Mouse (Mus musculus) kidney, embryonic 15.5 days (tissue): ENCODE results near the gene Pcare. TPM values are rescaled to one million over a fixed set of nuclear protein-coding genes. Genes with fewer than 3 reads are reported as not detected.
A peak's percentile ranks its signal among the peaks of the same experiment; 100 is the strongest.

Experiments used
- ATAC-seq: fragments of 200-750 bp; cut with Nextera tagmentation; replicated peaks from 2 replicates; pipeline ENCODE4 v1.8.0; 2017; ENCODE audit warnings: moderate TSS enrichment; ENCODE audit not compliant: low FRiP score
- H3K27ac ChIP-seq: fragments of 300-500 bp; sonication (generic); 2 replicates; pipeline ENCODE4 v1.5.1; 2015; ENCODE audit warnings: mild to moderate bottlenecking, inconsistent platforms
- H3K27me3 ChIP-seq: fragments of 300-500 bp; sonication (generic); 2 replicates; pipeline ENCODE4 v1.6.1; 2015; ENCODE audit warnings: inconsistent platforms
- H3K36me3 ChIP-seq: fragments of 300-500 bp; sonication (generic); 2 replicates; pipeline ENCODE4 v1.6.1; 2015; ENCODE audit warnings: inconsistent platforms
- H3K4me1 ChIP-seq: fragments of 300-500 bp; sonication (generic); 2 replicates; pipeline ENCODE4 v1.6.1; 2015; ENCODE audit warnings: inconsistent platforms
- H3K4me2 ChIP-seq: fragments of 300-500 bp; sonication (generic); 2 replicates; pipeline ENCODE4 v1.6.1; 2015; ENCODE audit warnings: moderate library complexity, mild to moderate bottlenecking, inconsistent platforms
- H3K4me3 ChIP-seq: fragments of 300-500 bp; sonication (generic); replicated peaks from 2 replicates; pipeline ENCODE4 v1.5.1; 2015; ENCODE audit warnings: mild to moderate bottlenecking, inconsistent platforms
- H3K9ac ChIP-seq: fragments of 300-500 bp; sonication (generic); 2 replicates; pipeline ENCODE4 v1.6.1; 2015; ENCODE audit warnings: mild to moderate bottlenecking, inconsistent platforms
- H3K9me3 ChIP-seq: fragments of 300-500 bp; sonication (generic); replicated peaks from 2 replicates; pipeline ENCODE4 v1.6.1; 2016; ENCODE audit warnings: inconsistent platforms
- WGBS: fragments of 180-500 bp; shearing (Covaris S2); methylation state at CpG from one replicate; pipeline ENCODE4 v1.1.7; 2015; ENCODE audit warnings: mixed read lengths; 5-methylcytosine and 5-hydroxymethylcytosine counted together
- polyA plus RNA-seq: library from polyadenylated mRNA; unstranded; fragments of >200 nt; fragmentation: Nextera tagmentation; extraction: Ambion mirVana; gene quantifications from 2 replicates; pipeline ENCODE4 v1.2.1, GENCODE M21; 2015

Gene Pcare
- polyA plus RNA-seq = not detected in 2 replicates

GRCm38 (mm10) chr17:71752831-71753230 is at the start of gene Pcare:
Gene Pcare (minus strand): TSS chr17:71752894.
- Histone ChIP-seq H3K9ac (no peak within 1 kb of the TSS), H3K4me1 (peaks cover 6% of the 10 kb centered on the region; the same call in 1 of the 2 replicates), H3K9me3 (no peaks in the 10 kb centered on the region), H3K4me3 (no peak within 1 kb of the TSS), H3K27ac (no peak within 1 kb of the TSS), H3K27me3 (no peaks in the 10 kb centered on the region), H3K4me2 (no peak within 1 kb of the TSS), H3K36me3 (no peaks in the 10 kb centered on the region)
- ATAC-seq = no peak
- WGBS = 63% methylated on average over 10 of the region's 10 CpGs

GRCm38 (mm10) chr17:71795521-71796205 is 43.0 kb upstream of the Pcare start:
- 0 out of 2 replicates have a peak overlapping the region, but pooled peaks have one; percentile 23 for H3K27ac ChIP-seq
- H3K4me3 ChIP-seq = no peak overlapping the region
- peaks cover 7% of the 10 kb centered on the region; the same call in 1 of the 2 replicates for H3K36me3 ChIP-seq
- no peaks in the 10 kb centered on the region for H3K4me1 ChIP-seq
- no peaks in the 10 kb centered on the region for H3K9me3 ChIP-seq
- no peak overlapping the region for H3K4me2 ChIP-seq
- no peaks in the 10 kb centered on the region for H3K27me3 ChIP-seq
- 56% methylated on average over 15 of the region's 15 CpGs for WGBS
- no peak overlapping the region for H3K9ac ChIP-seq
- ATAC-seq = no peak

GRCm38 (mm10) chr17:71791622-71792021 is 38.9 kb upstream of the Pcare start:
- Histone ChIP-seq H3K4me1 (no peaks in the 10 kb centered on the region), H3K9ac (no peak overlapping the region), H3K4me2 (no peak overlapping the region), H3K36me3 (peaks cover 4% of the 10 kb centered on the region; the same call in 1 of the 2 replicates), H3K27ac (no peak overlapping the region), H3K27me3 (no peaks in the 10 kb centered on the region), H3K9me3 (no peaks in the 10 kb centered on the region), H3K4me3 (no peak overlapping the region)
- 79% methylated on average over 4 of the region's 4 CpGs for WGBS
- ATAC-seq = no peak

- no peak overlapping the region for H3K27ac ChIP-seq
- no peak overlapping the region for H3K9ac ChIP-seq
- H3K36me3 ChIP-seq = peaks cover 4% of the 10 kb centered on the region; the same call in 1 of the 2 replicates
- H3K27me3 ChIP-seq = no peaks in the 10 kb centered on the region
- no peak for ATAC-seq
- no peak overlapping the region for H3K4me3 ChIP-seq
- H3K4me1 ChIP-seq = no peaks in the 10 kb centered on the region
- no peaks in the 10 kb centered on the region for H3K9me3 ChIP-seq
- no peak overlapping the region for H3K4me2 ChIP-seq
- WGBS = 92% methylated on average over 4 of the region's 4 CpGs
These were observed 38.4 kb upstream of the Pcare start for GRCm38 (mm10) chr17:71791109-71791508.

DNA sequence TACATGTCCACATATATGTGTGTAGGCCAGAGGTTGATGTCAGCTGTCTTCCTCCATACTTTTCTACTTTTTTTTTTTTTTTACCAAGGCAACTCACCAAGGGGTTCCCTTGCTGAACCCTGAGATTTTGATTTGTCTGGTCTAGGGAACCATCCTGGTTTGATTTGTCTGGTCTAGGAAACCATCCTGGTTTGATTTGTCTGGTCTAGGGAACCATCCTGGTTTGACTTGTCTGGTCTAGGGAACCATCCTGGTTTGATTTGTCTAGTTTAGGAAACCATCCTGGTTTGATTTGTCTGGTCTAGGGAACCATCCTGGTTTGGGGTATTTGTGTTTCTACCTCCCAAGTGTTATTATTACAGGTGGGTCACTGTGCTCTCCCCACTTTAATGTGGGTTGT is 33.8 kb upstream of the Pcare start:
- H3K4me2 ChIP-seq = no peak overlapping the region
- peaks cover 11% of the 10 kb centered on the region for H3K4me1 ChIP-seq
- H3K4me3 ChIP-seq = no peak overlapping the region
- H3K36me3 ChIP-seq = no peaks in the 10 kb centered on the region
- no peak overlapping the region for H3K27ac ChIP-seq
- no peak overlapping the region for H3K9ac ChIP-seq
- H3K9me3 ChIP-seq = no peaks in the 10 kb centered on the region
- peaks cover 18% of the 10 kb centered on the region for H3K27me3 ChIP-seq
- no peak for ATAC-seq

DNA sequence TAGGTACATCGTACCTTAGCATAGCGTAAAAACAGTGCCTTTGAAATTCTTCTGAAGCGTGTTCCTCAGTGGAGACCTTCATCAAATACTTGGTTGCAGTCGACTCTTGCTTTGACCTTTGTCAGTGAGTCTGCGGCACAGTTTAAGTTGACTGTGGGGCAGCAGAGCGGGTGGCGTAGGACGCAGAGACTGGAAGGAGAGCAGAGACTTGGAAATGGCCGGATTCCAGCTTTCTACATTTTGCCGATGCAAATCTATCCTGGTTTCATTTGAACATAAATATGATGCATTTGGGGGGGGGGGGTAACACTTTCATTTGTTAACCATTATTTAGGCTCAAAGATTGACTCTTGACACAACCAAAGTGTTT is 30.7 kb upstream of the Pcare start:
- Histone ChIP-seq H3K27me3 (peaks cover 22% of the 10 kb centered on the region), H3K9ac (no peak overlapping the region), H3K4me3 (peak overlapping the region; percentile 70), H3K4me1 (peaks cover 11% of the 10 kb centered on the region), H3K4me2 (peak overlapping the region; percentile 93), H3K9me3 (no peaks in the 10 kb centered on the region), H3K27ac (no peak overlapping the region), H3K36me3 (no peaks in the 10 kb centered on the region)
- no peak for ATAC-seq
- 11% methylated on average over 10 of the region's 10 CpGs for WGBS

- Histone ChIP-seq H3K36me3 (no peaks in the 10 kb centered on the region), H3K4me1 (peaks cover 11% of the 10 kb centered on the region), H3K27me3 (peaks cover 22% of the 10 kb centered on the region), H3K4me2 (peak overlapping the region; percentile 93), H3K4me3 (peak overlapping the region; percentile 70), H3K9ac (peak overlapping the region; percentile 69), H3K9me3 (no peaks in the 10 kb centered on the region), H3K27ac (0 out of 2 replicates have a peak overlapping the region, but pooled peaks have one; percentile 9)
- WGBS = under 1% methylated on average over 57 of the region's 59 CpGs
- ATAC-seq = peak; percentile 71
These were observed 30.1 kb upstream of the Pcare start for GRCm38 (mm10) chr17:71782699-71783365.

DNA sequence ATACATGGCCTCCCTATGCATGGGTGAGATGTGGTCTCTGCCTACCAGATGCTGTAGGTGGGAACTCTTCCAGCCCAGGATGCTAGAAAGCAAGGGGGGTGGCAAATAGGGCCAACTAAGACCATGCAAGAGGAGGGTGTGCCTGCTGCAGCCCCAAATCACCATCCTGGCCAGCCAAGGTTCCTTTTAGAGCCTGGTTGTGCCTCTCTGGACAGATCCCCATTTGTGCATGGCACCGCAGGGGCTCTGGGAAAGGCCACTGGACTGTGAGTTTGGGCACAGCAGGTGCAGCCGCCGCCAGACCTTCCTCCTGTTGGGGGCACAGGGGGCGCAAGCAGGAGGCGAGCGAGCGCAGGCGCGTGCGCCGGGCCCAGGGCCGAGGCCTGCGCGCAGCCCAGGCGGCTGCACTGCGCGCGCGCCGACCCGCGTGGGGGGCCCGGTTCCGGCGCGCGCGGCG is 29.6 kb upstream of the Pcare start:
- H3K4me1 ChIP-seq = peaks cover 11% of the 10 kb centered on the region
- H3K4me3 ChIP-seq = peak overlapping the region; percentile 70
- no peaks in the 10 kb centered on the region for H3K9me3 ChIP-seq
- peak overlapping the region; percentile 69 for H3K9ac ChIP-seq
- under 1% methylated on average over 29 of the region's 29 CpGs for WGBS
- H3K36me3 ChIP-seq = no peaks in the 10 kb centered on the region
- H3K27ac ChIP-seq = no peak overlapping the region
- peaks cover 22% of the 10 kb centered on the region for H3K27me3 ChIP-seq
- ATAC-seq = peak; percentile 90
- peak overlapping the region; percentile 93 for H3K4me2 ChIP-seq

DNA sequence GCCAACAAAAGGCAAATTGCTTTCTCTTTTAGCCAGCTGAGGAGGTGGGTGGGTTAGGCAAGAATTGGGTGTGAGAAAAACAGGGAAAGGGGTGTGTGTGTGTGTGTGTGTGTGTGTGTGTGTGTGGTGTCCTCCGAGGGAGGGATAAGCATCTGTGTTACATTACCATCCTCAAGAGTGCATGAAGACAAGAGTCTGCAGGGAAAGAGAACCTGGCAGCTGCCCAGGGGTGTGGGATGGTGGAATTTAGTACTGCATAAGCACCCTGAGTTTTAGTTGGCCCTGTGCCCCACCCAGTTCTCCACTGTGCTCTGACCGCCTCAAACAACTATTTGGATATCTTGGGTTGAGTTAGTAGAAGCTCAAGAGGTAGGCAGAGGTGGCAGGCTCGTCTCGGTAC is 28.3 kb upstream of the Pcare start:
- Histone ChIP-seq H3K9me3 (no peaks in the 10 kb centered on the region), H3K4me3 (no peak overlapping the region), H3K4me1 (peaks cover 11% of the 10 kb centered on the region), H3K4me2 (no peak overlapping the region), H3K27ac (no peak overlapping the region), H3K27me3 (peaks cover 22% of the 10 kb centered on the region), H3K36me3 (no peaks in the 10 kb centered on the region), H3K9ac (no peak overlapping the region)
- WGBS = 70% methylated on average over 4 of the region's 4 CpGs
- ATAC-seq = no peak

GRCm38 (mm10) chr17:71780490-71780889 is 27.8 kb upstream of the Pcare start:
- WGBS = 81% methylated on average over 2 of the region's 2 CpGs
- no peak for ATAC-seq

GRCm38 (mm10) chr17:71778696-71779095 is 26.0 kb upstream of the Pcare start:
- Histone ChIP-seq H3K27ac (no peak overlapping the region), H3K9me3 (no peaks in the 10 kb centered on the region), H3K36me3 (no peaks in the 10 kb centered on the region), H3K27me3 (peaks cover 22% of the 10 kb centered on the region), H3K4me3 (no peak overlapping the region), H3K4me2 (no peak overlapping the region), H3K9ac (no peak overlapping the region), H3K4me1 (peaks cover 8% of the 10 kb centered on the region)
- WGBS = 78% methylated on average over 3 of the region's 3 CpGs
- ATAC-seq = no peak

More at GRCm38 (mm10) chr17:71780490-71780889, 27.8 kb upstream of the Pcare start:
- Histone ChIP-seq H3K9ac (no peak overlapping the region), H3K4me1 (peaks cover 11% of the 10 kb centered on the region), H3K4me2 (no peak overlapping the region), H3K4me3 (no peak overlapping the region), H3K27me3 (peaks cover 22% of the 10 kb centered on the region), H3K9me3 (no peaks in the 10 kb centered on the region), H3K27ac (no peak overlapping the region), H3K36me3 (no peaks in the 10 kb centered on the region)

DNA sequence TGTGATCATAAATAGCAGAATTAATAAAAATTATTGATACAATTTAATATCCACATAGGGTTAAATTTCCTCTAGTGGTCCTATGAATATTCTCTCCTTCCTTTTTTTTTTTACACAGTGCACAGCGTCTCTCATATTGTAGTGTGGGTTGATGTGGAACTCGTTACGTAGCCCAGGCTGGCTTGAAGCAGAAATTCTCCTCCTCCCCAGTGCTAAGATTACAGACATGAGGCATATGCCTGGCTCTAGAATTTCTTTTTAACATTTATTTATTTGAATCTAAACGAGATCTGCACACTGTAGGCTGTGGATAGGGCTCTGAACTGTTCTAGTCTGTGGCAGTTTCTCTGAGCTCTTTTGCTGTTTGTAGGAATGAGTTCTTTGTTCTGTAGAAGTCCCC is 22.6 kb upstream of the Pcare start:
- no peak overlapping the region for H3K4me3 ChIP-seq
- WGBS = 77% methylated on average over 4 of the region's 4 CpGs
- no peaks in the 10 kb centered on the region for H3K9me3 ChIP-seq
- no peaks in the 10 kb centered on the region for H3K36me3 ChIP-seq
- no peaks in the 10 kb centered on the region for H3K27me3 ChIP-seq
- no peak overlapping the region for H3K4me2 ChIP-seq
- no peaks in the 10 kb centered on the region for H3K4me1 ChIP-seq
- no peak overlapping the region for H3K9ac ChIP-seq
- H3K27ac ChIP-seq = no peak overlapping the region
- ATAC-seq = no peak
